Mouse (Mus musculus) c-Kit-positive CD71-positive TER-119-positive erythroid progenitor cells, embryonic 14.5 days (primary cell): ENCODE measurements at regions not wholly inside any gene's neighbourhood (a gene's known extent, or its start where the extent isn't known, plus 50 kb on each side); places are given as distances from the start of the nearest gene placed in this dataset.

Experiments
- DNase-seq: peaks from one replicate; pipeline ENCODE4 v3.0.0-alpha.2; 2013; ENCODE audit warnings: low spot score

DNA sequence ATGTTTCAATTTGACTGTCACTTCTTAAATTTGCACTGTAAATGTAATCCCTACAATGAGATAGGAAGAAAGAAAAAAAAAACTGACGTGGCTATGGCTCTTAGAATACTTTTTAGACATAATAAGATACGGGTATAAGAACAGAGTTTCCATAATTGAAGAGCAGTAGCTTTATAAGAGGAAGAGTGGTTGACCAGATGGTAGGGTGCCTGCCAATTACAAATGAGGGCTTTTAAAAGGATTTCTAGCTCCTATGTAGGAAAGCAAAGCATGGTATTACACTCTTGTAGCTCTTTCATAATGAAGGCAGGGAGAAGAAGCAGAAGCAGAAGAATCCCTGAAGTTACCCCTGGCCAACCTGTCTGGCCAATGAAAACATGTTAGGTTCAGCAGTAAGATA is 239.7 kb upstream of the Car10 start:
- DNase-seq, result no peak

DNA sequence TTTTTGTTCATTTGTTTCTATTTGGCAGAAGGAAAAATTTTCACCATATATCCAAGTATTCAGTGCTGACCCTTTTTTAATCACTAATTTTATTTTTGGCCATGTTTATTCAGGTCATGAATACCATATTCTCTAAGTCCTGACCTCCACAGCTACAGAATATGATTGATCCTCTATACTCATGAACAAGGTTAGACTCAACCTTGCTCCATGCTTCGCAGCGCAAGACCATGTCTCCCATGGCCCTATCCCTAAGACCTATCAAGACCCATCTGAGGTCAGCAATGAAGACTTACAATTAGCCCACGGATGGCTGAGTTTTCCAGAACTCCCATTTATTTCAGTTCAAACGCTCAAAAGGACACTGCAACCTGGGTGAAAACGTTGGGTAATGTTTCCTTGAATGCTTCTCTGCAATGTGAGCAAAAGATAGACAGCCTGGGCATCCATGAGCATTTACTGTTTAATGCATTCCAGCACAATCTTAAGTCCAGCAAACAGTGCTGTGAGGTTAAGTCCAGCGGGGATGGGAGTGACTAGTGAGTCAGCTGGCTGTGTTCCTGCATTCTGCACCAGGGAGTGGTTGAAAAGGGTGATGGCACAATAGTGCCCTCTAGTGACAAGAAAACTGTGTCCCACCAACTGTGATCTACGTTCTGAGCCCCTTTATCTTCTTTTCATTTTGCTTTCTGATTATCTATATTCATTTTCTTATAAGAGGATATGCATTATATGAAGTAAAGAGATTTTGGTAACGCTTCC is 208.0 kb upstream of the Car10 start:
- peak; percentile 2 for DNase-seq

DNA sequence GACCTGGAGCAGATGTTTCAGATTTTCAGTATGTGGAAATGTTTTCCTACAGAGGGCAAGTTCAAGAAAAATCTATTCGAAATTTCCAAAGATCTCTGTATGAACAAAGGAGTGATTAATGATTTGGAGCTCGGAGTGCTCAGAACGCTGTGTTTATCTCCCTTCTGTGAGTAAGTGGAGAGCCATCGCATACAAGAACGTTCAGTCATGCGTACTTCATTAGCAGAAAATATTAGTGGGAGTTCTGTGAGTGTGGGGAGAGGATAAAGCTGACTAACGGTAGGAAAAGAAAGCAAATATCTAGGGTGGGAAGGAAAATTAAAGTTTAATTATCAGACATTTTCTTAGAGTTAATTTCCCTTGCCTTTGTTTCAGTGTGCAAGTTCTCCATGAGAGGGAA is 198.5 kb upstream of the Car10 start:
- no peak for DNase-seq
